Mouse (Mus musculus): ENCODE results near the gene Dock9. TPM values are rescaled to one million over a fixed set of nuclear protein-coding genes. Genes with fewer than 3 reads are reported as not detected.

Gene Dock9
- polyA plus RNA-seq (2017; shearing (Covaris generic)): 1 to 10 TPM; 1.7 to 7.9 (median 3.9) TPM

GRCm38 (mm10) chr14:121797457-121798410, at the start of gene Dock9:
TSS of gene Dock9 (minus strand) at chr14:121797837.
- peak; percentile 74 for ATAC-seq

- ATAC-seq: no peak
These were observed 46.8 kb upstream of the Dock9 start for GRCm38 (mm10) chr14:121844486-121844885.

- ATAC-seq: no peak
These were observed 42.6 kb upstream of the Dock9 start for GRCm38 (mm10) chr14:121840217-121840616.

GRCm38 (mm10) chr14:121838161-121838560, 40.5 kb upstream of the Dock9 start:
- no peak for ATAC-seq

GRCm38 (mm10) chr14:121833001-121833520, 35.4 kb upstream of the Dock9 start:
- no peak for ATAC-seq

- peak; percentile 52 for ATAC-seq
These were observed 32.3 kb upstream of the Dock9 start for GRCm38 (mm10) chr14:121829816-121830442.

GRCm38 (mm10) chr14:121827091-121827490, 29.5 kb upstream of the Dock9 start:
- no peak for ATAC-seq

GRCm38 (mm10) chr14:121825521-121826445, 28.1 kb upstream of the Dock9 start:
- ATAC-seq: no peak

- ATAC-seq: peak; percentile 34
These were observed 26.9 kb upstream of the Dock9 start for GRCm38 (mm10) chr14:121824322-121825103.

GRCm38 (mm10) chr14:121822997-121823396, 25.4 kb upstream of the Dock9 start:
- peak; percentile 60 for ATAC-seq

- ATAC-seq: no peak
These were observed 24.9 kb upstream of the Dock9 start for GRCm38 (mm10) chr14:121822506-121822905.

- ATAC-seq: no peak
These were observed 9.2 kb upstream of the Dock9 start for GRCm38 (mm10) chr14:121806791-121807190.

- ATAC-seq: no peak
These were observed 8.7 kb upstream of the Dock9 start for GRCm38 (mm10) chr14:121806316-121806715.

- peak; percentile 60 for ATAC-seq
These were observed 6.8 kb upstream of the Dock9 start for GRCm38 (mm10) chr14:121804461-121804860.

- no peak for ATAC-seq
These were observed 3.3 kb upstream of the Dock9 start for GRCm38 (mm10) chr14:121800962-121801361.

- no peak for ATAC-seq
These were observed 1.5 kb upstream of the Dock9 start for GRCm38 (mm10) chr14:121799112-121799511.

- peak; percentile 63 for ATAC-seq
These were observed 768 bp upstream of the Dock9 start for GRCm38 (mm10) chr14:121798411-121798799.

- ATAC-seq: no peak
These were observed 823 bp downstream of the Dock9 start for GRCm38 (mm10) chr14:121796571-121797456.

GRCm38 (mm10) chr14:121795536-121795935, 2.1 kb downstream of the Dock9 start:
- ATAC-seq: no peak

- no peak for ATAC-seq
These were observed 4.0 kb downstream of the Dock9 start for GRCm38 (mm10) chr14:121793639-121794038.

Measured in inflammation-experienced regulatory T-cells, adult 6 months (primary cell).